Mouse (Mus musculus): ENCODE results near the gene Slc9c1. TPM values are rescaled to one million over a fixed set of nuclear protein-coding genes. Genes with fewer than 3 reads are reported as not detected.

The Slc9c1 gene
- polyA plus RNA-seq, 1 experiment from 2014 or later = not detected

- H3K4me1 ChIP-seq (ENCODE audit: control insufficient read depth in 2 of 2, insufficient read depth in 2 of 2, low read length in 2 of 2) = no peaks in the 10 kb centered on the region; a peak in 1 of 4 replicates
- no peak for ATAC-seq (ENCODE audit: insufficient number of reproducible peaks, insufficient read depth, low FRiP score, low read depth)
- H3K27ac ChIP-seq (replicated peaks in 1 of 2; ENCODE audit: control insufficient read depth in 1 of 2, insufficient read depth in 1 of 2, low read depth in 2 of 2, low read length in 2 of 2) = no peak overlapping the region
- no peak overlapping the region for H3K4me3 ChIP-seq (ENCODE audit: control insufficient read depth in 1 of 2, insufficient read depth in 1 of 2, low read depth in 1 of 2, low read length in 2 of 2)
- H3K9ac ChIP-seq (ENCODE audit: low read length) = no peak overlapping the region
- no peaks in the 10 kb centered on the region for H3K9me3 ChIP-seq (ENCODE audit: control insufficient read depth, low read length)
- whole genome bisulfite sequencing = 83% methylated on average over 2 of the region's 2 CpGs
- no peaks in the 10 kb centered on the region for H3K36me3 ChIP-seq (ENCODE audit: control insufficient read depth, insufficient read depth, low read length)
- no peaks in the 10 kb centered on the region for H3K27me3 ChIP-seq (ENCODE audit: control insufficient read depth, insufficient read depth, low read length)
- H3K4me2 ChIP-seq (ENCODE audit: low read length) = no peak overlapping the region
Observed at GRCm38 (mm10) chr16:45625342-45625741, 90.2 kb downstream of the Slc9c1 start.

GRCm38 (mm10) chr16:45629497-45630105 is 94.5 kb downstream of the Slc9c1 start:
- no peak overlapping the region for H3K4me2 ChIP-seq (ENCODE audit: low read length)
- no peak overlapping the region for H3K9ac ChIP-seq (ENCODE audit: low read length)
- no peak overlapping the region for H3K4me3 ChIP-seq (ENCODE audit: control insufficient read depth in 1 of 2, insufficient read depth in 1 of 2, low read depth in 1 of 2, low read length in 2 of 2)
- H3K9me3 ChIP-seq (ENCODE audit: control insufficient read depth, low read length) = no peaks in the 10 kb centered on the region
- H3K27ac ChIP-seq (replicated peaks in 1 of 2; ENCODE audit: control insufficient read depth in 1 of 2, insufficient read depth in 1 of 2, low read depth in 2 of 2, low read length in 2 of 2) = no peak overlapping the region
- H3K27me3 ChIP-seq (ENCODE audit: control insufficient read depth, insufficient read depth, low read length) = no peaks in the 10 kb centered on the region
- H3K36me3 ChIP-seq (ENCODE audit: control insufficient read depth, insufficient read depth, low read length) = no peaks in the 10 kb centered on the region
- 53% methylated on average over 8 of the region's 8 CpGs for WGBS
- H3K4me1 ChIP-seq (ENCODE audit: control insufficient read depth in 2 of 2, insufficient read depth in 2 of 2, low read length in 2 of 2) = no peaks in the 10 kb centered on the region; a peak in 1 of 4 replicates
- ATAC-seq (ENCODE audit: insufficient number of reproducible peaks, insufficient read depth, low FRiP score, low read depth) = no peak

GRCm38 (mm10) chr16:45630347-45630960 is 95.3 kb downstream of the Slc9c1 start:
- 59% methylated on average over 5 of the region's 5 CpGs for WGBS
- ATAC-seq (ENCODE audit: insufficient number of reproducible peaks, insufficient read depth, low FRiP score, low read depth) = no peak
- H3K27ac ChIP-seq (replicated peaks in 1 of 2; ENCODE audit: control insufficient read depth in 1 of 2, insufficient read depth in 1 of 2, low read depth in 2 of 2, low read length in 2 of 2) = no peak overlapping the region

GRCm38 (mm10) chr16:45632420-45632819 is 97.3 kb downstream of the Slc9c1 start:
- H3K27me3 ChIP-seq (ENCODE audit: control insufficient read depth, insufficient read depth, low read length) = no peaks in the 10 kb centered on the region
- H3K36me3 ChIP-seq (ENCODE audit: control insufficient read depth, insufficient read depth, low read length) = no peaks in the 10 kb centered on the region
- H3K4me2 ChIP-seq (ENCODE audit: low read length) = no peak overlapping the region
- H3K27ac ChIP-seq (replicated peaks in 1 of 2; ENCODE audit: control insufficient read depth in 1 of 2, insufficient read depth in 1 of 2, low read depth in 2 of 2, low read length in 2 of 2) = no peak overlapping the region
- no peaks in the 10 kb centered on the region for H3K9me3 ChIP-seq (ENCODE audit: control insufficient read depth, low read length)
- H3K4me1 ChIP-seq (ENCODE audit: control insufficient read depth in 2 of 2, insufficient read depth in 2 of 2, low read length in 2 of 2) = no peaks in the 10 kb centered on the region; a peak in 1 of 4 replicates
- no peak for ATAC-seq (ENCODE audit: insufficient number of reproducible peaks, insufficient read depth, low FRiP score, low read depth)
- H3K4me3 ChIP-seq (ENCODE audit: control insufficient read depth in 1 of 2, insufficient read depth in 1 of 2, low read depth in 1 of 2, low read length in 2 of 2) = no peak overlapping the region
- WGBS = 73% methylated on average over 4 of the region's 4 CpGs
- H3K9ac ChIP-seq (ENCODE audit: low read length) = no peak overlapping the region

More at GRCm38 (mm10) chr16:45630347-45630960, 95.3 kb downstream of the Slc9c1 start:
- no peak overlapping the region for H3K4me2 ChIP-seq (ENCODE audit: low read length)
- no peak overlapping the region for H3K9ac ChIP-seq (ENCODE audit: low read length)
- H3K36me3 ChIP-seq (ENCODE audit: control insufficient read depth, insufficient read depth, low read length) = no peaks in the 10 kb centered on the region
- H3K4me1 ChIP-seq (ENCODE audit: control insufficient read depth in 2 of 2, insufficient read depth in 2 of 2, low read length in 2 of 2) = no peaks in the 10 kb centered on the region; a peak in 1 of 4 replicates
- H3K27me3 ChIP-seq (ENCODE audit: control insufficient read depth, insufficient read depth, low read length) = no peaks in the 10 kb centered on the region
- H3K9me3 ChIP-seq (ENCODE audit: control insufficient read depth, low read length) = no peaks in the 10 kb centered on the region
- H3K4me3 ChIP-seq (ENCODE audit: control insufficient read depth in 1 of 2, insufficient read depth in 1 of 2, low read depth in 1 of 2, low read length in 2 of 2) = no peak overlapping the region

- H3K4me1 ChIP-seq (ENCODE audit: control insufficient read depth in 2 of 2, insufficient read depth in 2 of 2, low read length in 2 of 2) = no peaks in the 10 kb centered on the region
- no peak overlapping the region for H3K27ac ChIP-seq (replicated peaks in 1 of 2; ENCODE audit: control insufficient read depth in 1 of 2, insufficient read depth in 1 of 2, low read depth in 2 of 2, low read length in 2 of 2)
- H3K27me3 ChIP-seq (ENCODE audit: control insufficient read depth, insufficient read depth, low read length) = no peaks in the 10 kb centered on the region
- H3K9ac ChIP-seq (ENCODE audit: low read length) = no peak overlapping the region
- no peak overlapping the region for H3K4me3 ChIP-seq (ENCODE audit: control insufficient read depth in 1 of 2, insufficient read depth in 1 of 2, low read depth in 1 of 2, low read length in 2 of 2)
- 76% methylated on average over 2 of the region's 2 CpGs for WGBS
- no peaks in the 10 kb centered on the region for H3K9me3 ChIP-seq (ENCODE audit: control insufficient read depth, low read length)
- H3K4me2 ChIP-seq (ENCODE audit: low read length) = no peak overlapping the region
- ATAC-seq (ENCODE audit: insufficient number of reproducible peaks, insufficient read depth, low FRiP score, low read depth) = no peak
- no peaks in the 10 kb centered on the region for H3K36me3 ChIP-seq (ENCODE audit: control insufficient read depth, insufficient read depth, low read length)
Observed at GRCm38 (mm10) chr16:45635826-45636225, 100.7 kb downstream of the Slc9c1 start.

- 69% methylated on average over 10 of the region's 10 CpGs for WGBS
- no peaks in the 10 kb centered on the region for H3K27me3 ChIP-seq (ENCODE audit: control insufficient read depth, insufficient read depth, low read length)
- no peaks in the 10 kb centered on the region for H3K9me3 ChIP-seq (ENCODE audit: control insufficient read depth, low read length)
- H3K4me3 ChIP-seq (ENCODE audit: control insufficient read depth in 1 of 2, insufficient read depth in 1 of 2, low read depth in 1 of 2, low read length in 2 of 2) = no peak overlapping the region
- H3K4me1 ChIP-seq (ENCODE audit: control insufficient read depth in 2 of 2, insufficient read depth in 2 of 2, low read length in 2 of 2) = no peaks in the 10 kb centered on the region
- no peak overlapping the region for H3K9ac ChIP-seq (ENCODE audit: low read length)
- no peak overlapping the region for H3K4me2 ChIP-seq (ENCODE audit: low read length)
- H3K27ac ChIP-seq (replicated peaks in 1 of 2; ENCODE audit: control insufficient read depth in 1 of 2, insufficient read depth in 1 of 2, low read depth in 2 of 2, low read length in 2 of 2) = peak overlapping the region in 1 of 2 experiments; percentile 8; a peak in 1 of 4 replicates
- H3K36me3 ChIP-seq (ENCODE audit: control insufficient read depth, insufficient read depth, low read length) = no peaks in the 10 kb centered on the region
- ATAC-seq (ENCODE audit: insufficient number of reproducible peaks, insufficient read depth, low FRiP score, low read depth) = no peak
Observed at GRCm38 (mm10) chr16:45640070-45640762, 105.1 kb downstream of the Slc9c1 start.

- Histone ChIP-seq H3K9me3 (ENCODE audit: control insufficient read depth, low read length) (no peaks in the 10 kb centered on the region), H3K27me3 (ENCODE audit: control insufficient read depth, insufficient read depth, low read length) (no peaks in the 10 kb centered on the region), H3K36me3 (ENCODE audit: control insufficient read depth, insufficient read depth, low read length) (no peaks in the 10 kb centered on the region), H3K4me2 (ENCODE audit: low read length) (no peak overlapping the region), H3K27ac (replicated peaks in 1 of 2; ENCODE audit: control insufficient read depth in 1 of 2, insufficient read depth in 1 of 2, low read depth in 2 of 2, low read length in 2 of 2) (no peak overlapping the region), H3K9ac (ENCODE audit: low read length) (no peak overlapping the region), H3K4me3 (ENCODE audit: control insufficient read depth in 1 of 2, insufficient read depth in 1 of 2, low read depth in 1 of 2, low read length in 2 of 2) (no peak overlapping the region), H3K4me1 (ENCODE audit: control insufficient read depth in 2 of 2, insufficient read depth in 2 of 2, low read length in 2 of 2) (no peaks in the 10 kb centered on the region)
- 50% methylated on average over 3 of the region's 3 CpGs for WGBS
- no peak for ATAC-seq (ENCODE audit: insufficient number of reproducible peaks, insufficient read depth, low FRiP score, low read depth)
Observed at GRCm38 (mm10) chr16:45641301-45641700, 106.2 kb downstream of the Slc9c1 start.
